Comparison of ENCODE assay signal across 9 mouse cellular contexts in genomic region chr15:77838530-77839387, GRCm38 (mm10). TPM values are rescaled to one million over a fixed set of nuclear protein-coding genes. Genes with fewer than 3 reads are reported as not detected.
A peak's percentile ranks its signal among the peaks of the same experiment; 100 is the strongest.
DNase-seq lines count a peak whose midpoint lies in the region; ATAC-seq and TF ChIP-seq lines count a peak whose summit lies in the region.
"Had no signal": no experiment of that assay in that cellular context is flagged by ENCODE, and none has a peak within 500 bp of the region (broad histone marks: within the 10 kb centered on the region; RNA-seq: fewer than 3 reads in every experiment).

No protein-coding gene starts in this region.

- H3K9ac ChIP-seq in ES-Bruce4 (ENCODE audit: low read depth, poor library complexity, severe bottlenecking) = 0 out of 2 replicates have a peak overlapping the region, but pooled peaks have one; percentile 11
- H3K9ac ChIP-seq in heart, embryonic 15.5 days = peak overlapping the region; percentile 94
- H3K9ac ChIP-seq in liver, postnatal 0 days (replicated peaks) = peak overlapping the region; percentile 98

- H3K4me1 ChIP-seq in heart, embryonic 10.5 days = peaks cover 73% of the 10 kb centered on the region
- peaks cover 14% of the 10 kb centered on the region for H3K4me1 ChIP-seq in ES-Bruce4 (ENCODE audit: control insufficient read depth, insufficient read depth, low read length)
- peaks cover 67% of the 10 kb centered on the region for H3K4me1 ChIP-seq in heart, embryonic 15.5 days (replicated peaks)
- H3K4me1 ChIP-seq in liver, postnatal 0 days (ENCODE audit: insufficient read depth) = peaks cover 63% of the 10 kb centered on the region

- 29% methylated on average over 4 of the region's 4 CpGs for WGBS in heart, embryonic 10.5 days
- WGBS in heart, embryonic 15.5 days = 23% methylated on average over 4 of the region's 4 CpGs
- 20% methylated on average over 4 of the region's 4 CpGs for WGBS in liver, postnatal 0 days (ENCODE audit: insufficient replicate concordance)

- intact Hi-C loops in left cerebral cortex, postnatal 10 days (cut with DNase I) = no loop called here

- TF ChIP-seq POLR2A in ES-Bruce4 (IDR thresholded peaks at IDR 0.05; ENCODE audit: insufficient read depth, low read length) = no peak

- ATAC-seq in heart, embryonic 15.5 days (replicated peaks; ENCODE audit: insufficient number of reproducible peaks, insufficient read depth, low FRiP score, low read depth) = no peak
- no peak for ATAC-seq in liver, postnatal 0 days
- no peak for ATAC-seq in granulocyte monocyte progenitor cell, adult 5-6 weeks (replicated peaks; ENCODE audit: poor library complexity, severe bottlenecking)

- H3K9me3 ChIP-seq in heart, embryonic 10.5 days = no peaks in the 10 kb centered on the region
- H3K9me3 ChIP-seq in ES-Bruce4 (replicated peaks; ENCODE audit: control insufficient read depth, insufficient read depth, low read length, poor library complexity, severe bottlenecking) = no peaks in the 10 kb centered on the region
- H3K9me3 ChIP-seq in heart, embryonic 15.5 days (replicated peaks) = no peaks in the 10 kb centered on the region
- H3K9me3 ChIP-seq in liver, postnatal 0 days (ENCODE audit: low read length) = no peaks in the 10 kb centered on the region
- H3K9me3 ChIP-seq: G1E had no signal

- H3K27me3 ChIP-seq in heart, embryonic 10.5 days (ENCODE audit: insufficient read depth, poor library complexity, severe bottlenecking) = no peaks in the 10 kb centered on the region
- no peaks in the 10 kb centered on the region for H3K27me3 ChIP-seq in ES-Bruce4 (ENCODE audit: control insufficient read depth, insufficient read depth, low read length, poor library complexity, severe bottlenecking)
- H3K27me3 ChIP-seq in heart, embryonic 15.5 days = no peaks in the 10 kb centered on the region
- H3K27me3 ChIP-seq in liver, postnatal 0 days (ENCODE audit: insufficient read depth, low read length) = no peaks in the 10 kb centered on the region

- peak overlapping the region; percentile 76 for H3K4me3 ChIP-seq in heart, embryonic 10.5 days
- H3K4me3 ChIP-seq in ES-Bruce4 (ENCODE audit: low read depth, low read length) = no peak overlapping the region
- peak overlapping the region; percentile 95 for H3K4me3 ChIP-seq in heart, embryonic 15.5 days
- peak overlapping the region; percentile 99 for H3K4me3 ChIP-seq in liver, postnatal 0 days (ENCODE audit: low read depth, low read length)

- no peak for TF ChIP-seq CTCF in ES-Bruce4 (IDR thresholded peaks at IDR 0.05; ENCODE audit: low read depth, low read length)
- no peak for TF ChIP-seq CTCF in liver, postnatal 0 days (IDR thresholded peaks at IDR 0.05; ENCODE audit: low read depth)

- H3K36me3 ChIP-seq in heart, embryonic 10.5 days = 0 out of 2 replicates have a peak, but pooled peaks cover 3% of the 10 kb centered on the region
- no peaks in the 10 kb centered on the region for H3K36me3 ChIP-seq in ES-Bruce4 (ENCODE audit: control insufficient read depth, insufficient read depth, low read length, poor library complexity, severe bottlenecking)
- H3K36me3 ChIP-seq in heart, embryonic 15.5 days = no peaks in the 10 kb centered on the region
- H3K36me3 ChIP-seq in liver, postnatal 0 days (replicated peaks; ENCODE audit: insufficient read depth, low read length) = no peaks in the 10 kb centered on the region

- no peak for TF ChIP-seq EP300 in ES-Bruce4 (IDR thresholded peaks at IDR 0.05; ENCODE audit: insufficient read depth, low read depth, low read length)
- no peak for TF ChIP-seq EP300 in liver, postnatal 0 days (IDR thresholded peaks at IDR 0.05; ENCODE audit: low read depth)

- H3K27ac ChIP-seq in heart, embryonic 10.5 days = peak overlapping the region; percentile 94
- no peak overlapping the region for H3K27ac ChIP-seq in ES-Bruce4 (ENCODE audit: insufficient read depth, low read length)
- H3K27ac ChIP-seq in heart, embryonic 15.5 days = peak overlapping the region; percentile 98
- H3K27ac ChIP-seq in liver, postnatal 0 days (ENCODE audit: low read depth) = peak overlapping the region; percentile 98

- DNase-seq in heart, embryonic 10.5 days (ENCODE audit: low spot score) = no peak
- DNase-seq in heart, adult 18-20 months = no peak
- no peak for DNase-seq in liver, postnatal 0 days
- DNase-seq in adrenal gland, postnatal 10 days = no peak
- DNase-seq in left cerebral cortex, postnatal 10 days (ENCODE audit: extremely low spot score in 1 of 2, low spot score in 2 of 2) = no peak

- H3K4me2 ChIP-seq in heart, embryonic 15.5 days = peak overlapping the region; percentile 77
- H3K4me2 ChIP-seq in liver, postnatal 0 days (ENCODE audit: low read depth, low read length) = peak overlapping the region; percentile 86

RNA-seq across cellular contexts. Expression of gene Myh9, which starts 3.2 kb away (rescaled TPM):
- 34.5 and 37.5 TPM in 2 replicates for polyA plus RNA-seq in heart, embryonic 10.5 days (2016; fragmentation: Nextera tagmentation; extraction: Ambion mirVana)
- 100 to 1,000 TPM; 117 to 119 TPM for total RNA-seq in heart, adult 18-20 months (2021)
- 584 and 601 TPM in 2 replicates for polyA plus RNA-seq in ES-Bruce4 (2011; ENCODE audit: insufficient read depth, insufficient read length, low read depth, missing spikeins)
- 25.2 and 33.7 TPM in 2 replicates for polyA plus RNA-seq in heart, embryonic 15.5 days (2015; fragmentation: Nextera tagmentation; extraction: Ambion mirVana)
- 17.7 and 22.4 TPM in 2 replicates for polyA plus RNA-seq in liver, postnatal 0 days (2015; fragmentation: Nextera tagmentation; extraction: Ambion mirVana)
- total RNA-seq in adrenal gland, postnatal 10 days (2021) = 100 to 1,000 TPM; 222 to 260 TPM
- total RNA-seq in granulocyte monocyte progenitor cell, adult 5-6 weeks (2014; fragmentation: Nextera tagmentation) = 199 and 315 TPM in 2 replicates
- total RNA-seq in granulocyte monocyte progenitor cell, adult 5-6 weeks (2017) = 285 and 305 TPM in 2 replicates
- 10 to 100 TPM; 58.2 to 58.8 TPM for total RNA-seq in left cerebral cortex, postnatal 10 days (2021)

Comparison
In these comparisons a context has a peak if more than half of its experiments do, and no peak if none do; other contexts are left out.
1. H3K9ac ChIP-seq: peak in every context shown above with its lines; median percentile 98 in liver, postnatal 0 days; 94 in heart, embryonic 15.5 days; 11 in ES-Bruce4.